In genomic region chr17:8642356-8642755, GRCm38 (mm10) we compare ENCODE assay signal across 24 mouse cellular contexts.
DNase-seq lines count a peak whose midpoint lies in the region; ATAC-seq lines count a peak whose summit lies in the region.
"Had no signal": no experiment of that assay in that cellular context is flagged by ENCODE, and none has a peak within 500 bp of the region (broad histone marks: within the 10 kb centered on the region; RNA-seq: fewer than 3 reads in every experiment).

No protein-coding gene starts in this region.

- H3K9me3 ChIP-seq in midbrain, embryonic 11.5 days (ENCODE audit: control insufficient read depth, low read length) = no peaks in the 10 kb centered on the region; the same call in 1 of the 2 replicates
- no peaks in the 10 kb centered on the region for H3K9me3 ChIP-seq in midbrain, embryonic 13.5 days
- H3K9me3 ChIP-seq in embryonic facial prominence, embryonic 10.5 days = no peaks in the 10 kb centered on the region
- H3K9me3 ChIP-seq in hindbrain, embryonic 11.5 days (ENCODE audit: control insufficient read depth, low read length) = no peaks in the 10 kb centered on the region
- H3K9me3 ChIP-seq: embryonic facial prominence, embryonic 13.5 days; embryonic facial prominence, embryonic 15.5 days; forebrain, embryonic 10.5 days; forebrain, embryonic 12.5 days had no signal

- peaks cover 2% of the 10 kb centered on the region for H3K4me1 ChIP-seq in midbrain, embryonic 11.5 days (ENCODE audit: control insufficient read depth, insufficient read depth, low read length)
- peaks cover 5% of the 10 kb centered on the region for H3K4me1 ChIP-seq in midbrain, embryonic 13.5 days (replicated peaks)
- 0 out of 2 replicates have a peak, but pooled peaks cover 3% of the 10 kb centered on the region for H3K4me1 ChIP-seq in embryonic facial prominence, embryonic 10.5 days
- no peaks in the 10 kb centered on the region; the same call in 1 of the 2 replicates for H3K4me1 ChIP-seq in hindbrain, embryonic 11.5 days (replicated peaks; ENCODE audit: control insufficient read depth, insufficient read depth, low read length)
- H3K4me1 ChIP-seq: embryonic facial prominence, embryonic 13.5 days had no signal

- no peak overlapping the region for H3K9ac ChIP-seq in midbrain, embryonic 11.5 days (ENCODE audit: low read length)
- H3K9ac ChIP-seq in midbrain, embryonic 13.5 days (replicated peaks) = no peak overlapping the region
- no peak overlapping the region for H3K9ac ChIP-seq in hindbrain, embryonic 11.5 days (ENCODE audit: low read depth, low read length)
- H3K9ac ChIP-seq: embryonic facial prominence, embryonic 13.5 days; embryonic facial prominence, embryonic 15.5 days; forebrain, embryonic 12.5 days had no signal

- no peak for ATAC-seq in midbrain, embryonic 11.5 days (ENCODE audit: low FRiP score)
- ATAC-seq in midbrain, embryonic 13.5 days = no peak
- no peak for ATAC-seq in hindbrain, embryonic 11.5 days (ENCODE audit: low FRiP score)
- ATAC-seq: CD4-positive, CD25-positive, alpha-beta regulatory T cell, adult 4 months; forebrain, embryonic 14.5 days; forebrain, embryonic 16.5 days had no signal

- no peaks in the 10 kb centered on the region for H3K27me3 ChIP-seq in midbrain, embryonic 11.5 days (ENCODE audit: control insufficient read depth, insufficient read depth, low read length)
- peaks cover 3% of the 10 kb centered on the region; the same call in 1 of the 2 replicates for H3K27me3 ChIP-seq in midbrain, embryonic 13.5 days
- H3K27me3 ChIP-seq in embryonic facial prominence, embryonic 10.5 days (replicated peaks; ENCODE audit: low read depth, poor library complexity, severe bottlenecking) = no peaks in the 10 kb centered on the region
- no peaks in the 10 kb centered on the region for H3K27me3 ChIP-seq in hindbrain, embryonic 11.5 days (ENCODE audit: control insufficient read depth, insufficient read depth, low read length)
- H3K27me3 ChIP-seq: CH12.LX; embryonic facial prominence, embryonic 13.5 days; embryonic facial prominence, embryonic 15.5 days; forebrain, embryonic 12.5 days had no signal

- WGBS in midbrain, embryonic 11.5 days = 70% methylated on average over 3 of the region's 3 CpGs
- 58% methylated on average over 3 of the region's 3 CpGs for WGBS in midbrain, embryonic 13.5 days
- WGBS in embryonic facial prominence, embryonic 10.5 days = 73% methylated on average over 3 of the region's 3 CpGs
- WGBS in hindbrain, embryonic 11.5 days = 68% methylated on average over 3 of the region's 3 CpGs

- H3K36me3 ChIP-seq in midbrain, embryonic 11.5 days (ENCODE audit: control insufficient read depth, insufficient read depth, low read length) = no peaks in the 10 kb centered on the region
- H3K36me3 ChIP-seq in midbrain, embryonic 13.5 days = no peaks in the 10 kb centered on the region
- H3K36me3 ChIP-seq in embryonic facial prominence, embryonic 10.5 days (replicated peaks) = no peaks in the 10 kb centered on the region
- H3K36me3 ChIP-seq in hindbrain, embryonic 11.5 days (ENCODE audit: control insufficient read depth, insufficient read depth, low read length) = no peaks in the 10 kb centered on the region
- H3K36me3 ChIP-seq: embryonic facial prominence, embryonic 13.5 days; embryonic facial prominence, embryonic 15.5 days; forebrain, embryonic 10.5 days; forebrain, embryonic 12.5 days; G1E had no signal

- peak; percentile 10 for DNase-seq in midbrain, embryonic 11.5 days (ENCODE audit: low spot score, missing footprints)
- DNase-seq in retina, embryonic 14.5 days (ENCODE audit: low spot score) = peak; percentile 63
- no peak for DNase-seq in embryonic facial prominence, embryonic 10.5 days (ENCODE audit: low spot score)
- DNase-seq in hindbrain, embryonic 11.5 days (ENCODE audit: low spot score) = no peak
- DNase-seq: adrenal gland, adult 2 months; adrenal gland, postnatal 10 days; adrenal gland, postnatal 25 days; B cell, adult 2 months; cerebellum, adult 11-12 months; cerebellum, adult 2 months; cerebellum, adult 9-10 months; cerebellum, postnatal 10 days; cerebellum, postnatal 25 days had no signal

- H3K27ac ChIP-seq in midbrain, embryonic 11.5 days (ENCODE audit: low read depth, low read length) = no peak overlapping the region
- H3K27ac ChIP-seq in midbrain, embryonic 13.5 days = no peak overlapping the region
- no peak overlapping the region for H3K27ac ChIP-seq in embryonic facial prominence, embryonic 10.5 days (replicated peaks)
- H3K27ac ChIP-seq in hindbrain, embryonic 11.5 days (ENCODE audit: low read depth, low read length) = no peak overlapping the region
- H3K27ac ChIP-seq: embryonic facial prominence, embryonic 13.5 days; embryonic facial prominence, embryonic 15.5 days; forebrain, embryonic 10.5 days; forebrain, embryonic 12.5 days had no signal

- H3K4me2 ChIP-seq in midbrain, embryonic 11.5 days = no peak overlapping the region
- H3K4me2 ChIP-seq in midbrain, embryonic 13.5 days (replicated peaks) = no peak overlapping the region
- H3K4me2 ChIP-seq in hindbrain, embryonic 11.5 days (replicated peaks; ENCODE audit: low read depth, low read length) = no peak overlapping the region
- H3K4me2 ChIP-seq: embryonic facial prominence, embryonic 13.5 days; embryonic facial prominence, embryonic 15.5 days; forebrain, embryonic 12.5 days had no signal

- no peak overlapping the region for H3K4me3 ChIP-seq in midbrain, embryonic 11.5 days (ENCODE audit: low read depth, low read length)
- H3K4me3 ChIP-seq in midbrain, embryonic 13.5 days (replicated peaks) = no peak overlapping the region
- no peak overlapping the region for H3K4me3 ChIP-seq in embryonic facial prominence, embryonic 10.5 days
- H3K4me3 ChIP-seq in hindbrain, embryonic 11.5 days (ENCODE audit: low read depth, low read length) = no peak overlapping the region
- H3K4me3 ChIP-seq: embryonic facial prominence, embryonic 13.5 days; embryonic facial prominence, embryonic 15.5 days; erythroblast, embryonic 14.5 days; forebrain, embryonic 10.5 days; forebrain, embryonic 12.5 days had no signal

Comparison
In these comparisons a context has a peak if more than half of its experiments do, and no peak if none do; other contexts are left out.
1. DNase-seq: peak in midbrain, embryonic 11.5 days (single experiment) and retina, embryonic 14.5 days (single experiment); none in embryonic facial prominence, embryonic 10.5 days (single experiment) and hindbrain, embryonic 11.5 days (single experiment).